ENCODE assay signal across 9 mouse cellular contexts in genomic region chr11:49609868-49610824, GRCm38 (mm10). TPM values are rescaled to one million over a fixed set of nuclear protein-coding genes. Genes with fewer than 3 reads are reported as not detected.
DNase-seq lines count a peak whose midpoint lies in the region; ATAC-seq and TF ChIP-seq lines count a peak whose summit lies in the region.
"Not testable (repeated sequence)": the region's sequence is repeated elsewhere in the genome, so short reads cannot be mapped to it uniquely, and the experiment has no call there.
"Had no signal": no experiment of that assay in that cellular context is flagged by ENCODE, and none has a peak within 500 bp of the region (broad histone marks: within the 10 kb centered on the region; RNA-seq: fewer than 3 reads in every experiment).

No protein-coding gene starts in this region.

- H3K9ac ChIP-seq in forebrain, embryonic 13.5 days = 0 out of 2 replicates have a peak overlapping the region, but pooled peaks have one; percentile 34
- peak overlapping the region; percentile 54 for H3K9ac ChIP-seq in heart, embryonic 15.5 days
- H3K9ac ChIP-seq in intestine, embryonic 15.5 days = peak overlapping the region; percentile 37
- H3K9ac ChIP-seq in limb, embryonic 11.5 days (ENCODE audit: low read length) = peak overlapping the region; percentile 17; the same call in 1 of the 2 replicates
- peak overlapping the region; percentile 23 for H3K9ac ChIP-seq in lung, postnatal 0 days (replicated peaks; ENCODE audit: low read depth)
- H3K9ac ChIP-seq in neural tube, embryonic 11.5 days (ENCODE audit: low read length) = not testable (repeated sequence)

- not testable (repeated sequence) for TF ChIP-seq EP300 in lung, postnatal 0 days (IDR thresholded peaks at IDR 0.05)

- H3K4me2 ChIP-seq in forebrain, embryonic 13.5 days = peak overlapping the region; percentile 64
- H3K4me2 ChIP-seq in heart, embryonic 15.5 days = peak overlapping the region; percentile 86
- peak overlapping the region; percentile 83 for H3K4me2 ChIP-seq in intestine, embryonic 15.5 days (replicated peaks)
- peak overlapping the region; percentile 54 for H3K4me2 ChIP-seq in limb, embryonic 11.5 days (ENCODE audit: low read depth, severe bottlenecking)
- H3K4me2 ChIP-seq in lung, postnatal 0 days (replicated peaks; ENCODE audit: low read depth, low read length) = peak overlapping the region; percentile 67
- peak overlapping the region; percentile 54 for H3K4me2 ChIP-seq in neural tube, embryonic 11.5 days (ENCODE audit: low read depth)

- H3K27ac ChIP-seq in bone marrow, adult 2 months (ENCODE audit: control insufficient read depth, insufficient read depth, low read depth, low read length, poor library complexity); forebrain, embryonic 13.5 days; intestine, embryonic 15.5 days; limb, embryonic 11.5 days (replicated peaks; ENCODE audit: low read depth, low read length); neural tube, embryonic 11.5 days (ENCODE audit: low read depth, low read length): not testable (repeated sequence)
- peak overlapping the region; percentile 39; the same call in 1 of the 2 replicates for H3K27ac ChIP-seq in heart, embryonic 15.5 days
- peak overlapping the region; percentile 47; the same call in 1 of the 2 replicates for H3K27ac ChIP-seq in lung, postnatal 0 days (ENCODE audit: low read length)

- not testable (repeated sequence) for H3K9me3 ChIP-seq in forebrain, embryonic 13.5 days (replicated peaks); heart, embryonic 15.5 days (replicated peaks); intestine, embryonic 15.5 days; limb, embryonic 11.5 days (ENCODE audit: control insufficient read depth, low read length); lung, postnatal 0 days (ENCODE audit: low read length); neural tube, embryonic 11.5 days (ENCODE audit: control insufficient read depth, low read length)

- ATAC-seq in forebrain, embryonic 13.5 days = 0 out of 2 replicates have a peak, but pooled peaks have one; percentile 20
- ATAC-seq in heart, embryonic 15.5 days (replicated peaks; ENCODE audit: insufficient number of reproducible peaks, insufficient read depth, low FRiP score, low read depth) = peak; percentile 36; the same call in 1 of the 2 replicates
- ATAC-seq in intestine, embryonic 15.5 days = peak; percentile 13; the same call in 1 of the 2 replicates
- 0 out of 2 replicates have a peak, but pooled peaks have one; percentile 27 for ATAC-seq in limb, embryonic 11.5 days (ENCODE audit: insufficient number of reproducible peaks, low FRiP score, low TSS enrichment, low read depth)
- ATAC-seq in lung, postnatal 0 days = peak; percentile 59
- ATAC-seq in neural tube, embryonic 11.5 days (ENCODE audit: insufficient read depth, low FRiP score, low TSS enrichment) = peak; percentile 15

- peaks cover 68% of the 10 kb centered on the region for H3K27me3 ChIP-seq in forebrain, embryonic 13.5 days
- peaks cover 18% of the 10 kb centered on the region for H3K27me3 ChIP-seq in heart, embryonic 15.5 days
- H3K27me3 ChIP-seq in intestine, embryonic 15.5 days (replicated peaks) = peaks cover 34% of the 10 kb centered on the region
- H3K27me3 ChIP-seq in limb, embryonic 11.5 days (ENCODE audit: control insufficient read depth, insufficient read depth, low read length) = peaks cover 24% of the 10 kb centered on the region
- H3K27me3 ChIP-seq in lung, postnatal 0 days (replicated peaks; ENCODE audit: insufficient read depth, low read length) = not testable (repeated sequence)
- peaks cover 25% of the 10 kb centered on the region for H3K27me3 ChIP-seq in neural tube, embryonic 11.5 days (ENCODE audit: control insufficient read depth, insufficient read depth, low read length)

- peak; percentile 51 for DNase-seq in limb, embryonic 11.5 days (ENCODE audit: low spot score)
- DNase-seq in lung, postnatal 0 days (ENCODE audit: low spot score) = not testable (repeated sequence)
- peak; percentile 55 for DNase-seq in neural tube, embryonic 11.5 days (ENCODE audit: low spot score)
- DNase-seq in thymus, postnatal 4 days = peak; percentile 46

- H3K4me1 ChIP-seq in bone marrow, adult 2 months (ENCODE audit: control insufficient read depth, insufficient read depth, low read length); intestine, embryonic 15.5 days (replicated peaks); limb, embryonic 11.5 days (ENCODE audit: control insufficient read depth, insufficient read depth, low read length); lung, postnatal 0 days (ENCODE audit: insufficient read depth, low read depth, low read length); neural tube, embryonic 11.5 days (ENCODE audit: control insufficient read depth, insufficient read depth, low read length): not testable (repeated sequence)
- H3K4me1 ChIP-seq in forebrain, embryonic 13.5 days = peaks cover 10% of the 10 kb centered on the region; the same call in 1 of the 2 replicates
- peaks cover 27% of the 10 kb centered on the region for H3K4me1 ChIP-seq in heart, embryonic 15.5 days (replicated peaks)

- not testable (repeated sequence) for TF ChIP-seq POLR2A in bone marrow, adult 2 months (IDR thresholded peaks at IDR 0.05; ENCODE audit: borderline replicate concordance, control insufficient read depth, low read depth, low read length)

- not testable (repeated sequence) for TF ChIP-seq CTCF in bone marrow, adult 2 months (IDR thresholded peaks at IDR 0.05; ENCODE audit: control insufficient read depth, insufficient read depth, low read length)
- peak; percentile 50 for TF ChIP-seq CTCF in lung, postnatal 0 days (IDR thresholded peaks at IDR 0.05)

- H3K4me3 ChIP-seq in bone marrow, adult 2 months (replicated peaks; ENCODE audit: control insufficient read depth, low read depth, low read length) = peak overlapping the region; percentile 12
- H3K4me3 ChIP-seq in forebrain, embryonic 13.5 days = peak overlapping the region; percentile 43
- peak overlapping the region; percentile 64 for H3K4me3 ChIP-seq in heart, embryonic 15.5 days
- peak overlapping the region; percentile 45 for H3K4me3 ChIP-seq in intestine, embryonic 15.5 days (replicated peaks)
- H3K4me3 ChIP-seq in limb, embryonic 11.5 days (ENCODE audit: low read depth, low read length) = peak overlapping the region; percentile 39
- H3K4me3 ChIP-seq in lung, postnatal 0 days (ENCODE audit: low read depth, low read length) = peak overlapping the region; percentile 49
- H3K4me3 ChIP-seq in neural tube, embryonic 11.5 days (ENCODE audit: low read depth, low read length) = peak overlapping the region; percentile 34

- H3K36me3 ChIP-seq in forebrain, embryonic 13.5 days (ENCODE audit: poor library complexity, severe bottlenecking); heart, embryonic 15.5 days; intestine, embryonic 15.5 days; limb, embryonic 11.5 days (ENCODE audit: control insufficient read depth, insufficient read depth, low read length); lung, postnatal 0 days (ENCODE audit: insufficient read depth, low read length); neural tube, embryonic 11.5 days (ENCODE audit: control insufficient read depth, insufficient read depth, low read length): not testable (repeated sequence)

- 3% methylated on average over 51 of the region's 52 CpGs for WGBS in bone marrow, adult 2 months
- WGBS in forebrain, embryonic 13.5 days = 1% methylated on average over 48 of the region's 52 CpGs
- 2% methylated on average over 52 of the region's 52 CpGs for WGBS in heart, embryonic 15.5 days
- WGBS in intestine, embryonic 15.5 days = 2% methylated on average over 49 of the region's 52 CpGs
- WGBS in limb, embryonic 11.5 days = 1% methylated on average over 49 of the region's 52 CpGs
- WGBS in lung, postnatal 0 days = 3% methylated on average over 49 of the region's 52 CpGs
- WGBS in neural tube, embryonic 11.5 days = 3% methylated on average over 47 of the region's 52 CpGs

RNA-seq across cellular contexts. Expression of gene Flt4, which starts 1.1 kb away (rescaled TPM):
- polyA plus RNA-seq in bone marrow, adult 2 months (2011; ENCODE audit: insufficient read depth, insufficient read length, low replicate concordance, missing spikeins) = 4.3 and 4.9 TPM in 2 replicates
- 1.5 TPM in 2 replicates for polyA plus RNA-seq in forebrain, embryonic 13.5 days (2015; fragmentation: Nextera tagmentation; extraction: Ambion mirVana)
- polyA plus RNA-seq in heart, embryonic 15.5 days (2015; fragmentation: Nextera tagmentation; extraction: Ambion mirVana) = 6.1 and 7.8 TPM in 2 replicates
- 4.5 TPM in 2 replicates for polyA plus RNA-seq in intestine, embryonic 15.5 days (2015; fragmentation: Nextera tagmentation; extraction: Ambion mirVana)
- polyA plus RNA-seq in limb, embryonic 11.5 days (2014; fragmentation: Nextera tagmentation; extraction: Ambion mirVana) = 4.5 and 5.8 TPM in 2 replicates
- 9.7 and 9.8 TPM in 2 replicates for polyA plus RNA-seq in lung, postnatal 0 days (2015; fragmentation: Nextera tagmentation; extraction: Ambion mirVana)
- 4.9 TPM in 2 replicates for polyA plus RNA-seq in neural tube, embryonic 11.5 days (2014; fragmentation: Nextera tagmentation; extraction: Ambion mirVana)
- polyA plus RNA-seq: inflammation-experienced regulatory T-cells, adult 6 months had no signal

RNA-seq across cellular contexts. Expression of gene Scgb3a1, which starts 53.3 kb away (rescaled TPM):
- 2.1 TPM in 1 of 2 replicates, not detected in the other for polyA plus RNA-seq in bone marrow, adult 2 months (2011; ENCODE audit: insufficient read depth, insufficient read length, low replicate concordance, missing spikeins)
- not detected in 2 replicates for polyA plus RNA-seq in forebrain, embryonic 13.5 days (2015; fragmentation: Nextera tagmentation; extraction: Ambion mirVana)
- polyA plus RNA-seq in heart, embryonic 15.5 days (2015; fragmentation: Nextera tagmentation; extraction: Ambion mirVana) = 0.53 and 0.76 TPM in 2 replicates
- not detected in 2 replicates for polyA plus RNA-seq in intestine, embryonic 15.5 days (2015; fragmentation: Nextera tagmentation; extraction: Ambion mirVana)
- not detected in 2 replicates for polyA plus RNA-seq in limb, embryonic 11.5 days (2014; fragmentation: Nextera tagmentation; extraction: Ambion mirVana)
- polyA plus RNA-seq in lung, postnatal 0 days (2015; fragmentation: Nextera tagmentation; extraction: Ambion mirVana) = 261 and 341 TPM in 2 replicates
- not detected in 2 replicates for polyA plus RNA-seq in neural tube, embryonic 11.5 days (2014; fragmentation: Nextera tagmentation; extraction: Ambion mirVana)
- polyA plus RNA-seq: inflammation-experienced regulatory T-cells, adult 6 months had no signal

RNA-seq across cellular contexts. Expression of gene Olfr1380, which starts 53.5 kb away (rescaled TPM):
- not detected in 2 replicates for polyA plus RNA-seq in bone marrow, adult 2 months (2011; ENCODE audit: insufficient read depth, insufficient read length, low replicate concordance, missing spikeins)
- not detected in 2 replicates for polyA plus RNA-seq in forebrain, embryonic 13.5 days (2015; fragmentation: Nextera tagmentation; extraction: Ambion mirVana)
- polyA plus RNA-seq in heart, embryonic 15.5 days (2015; fragmentation: Nextera tagmentation; extraction: Ambion mirVana) = not detected in 2 replicates
- polyA plus RNA-seq in intestine, embryonic 15.5 days (2015; fragmentation: Nextera tagmentation; extraction: Ambion mirVana) = not detected in 2 replicates
- not detected in 2 replicates for polyA plus RNA-seq in limb, embryonic 11.5 days (2014; fragmentation: Nextera tagmentation; extraction: Ambion mirVana)
- polyA plus RNA-seq in lung, postnatal 0 days (2015; fragmentation: Nextera tagmentation; extraction: Ambion mirVana) = not detected in 2 replicates
- not detected in 2 replicates for polyA plus RNA-seq in neural tube, embryonic 11.5 days (2014; fragmentation: Nextera tagmentation; extraction: Ambion mirVana)
- polyA plus RNA-seq: inflammation-experienced regulatory T-cells, adult 6 months had no signal

Comparison
In these comparisons a context has a peak if more than half of its experiments do, and no peak if none do; other contexts are left out.
1. H3K4me3 ChIP-seq: peak in every context shown above with its lines; median percentile 64 in heart, embryonic 15.5 days; 49 in lung, postnatal 0 days; 45 in intestine, embryonic 15.5 days; 43 in forebrain, embryonic 13.5 days; 39 in limb, embryonic 11.5 days; 34 in neural tube, embryonic 11.5 days; 12 in bone marrow, adult 2 months.
2. RNA of gene Scgb3a1, which starts 53.3 kb away (polyA plus RNA-seq): 261 to 341 TPM in lung, postnatal 0 days; 2.1 TPM in bone marrow, adult 2 months, 0.53 to 0.76 TPM in heart, embryonic 15.5 days, not detected in forebrain, embryonic 13.5 days, not detected in intestine, embryonic 15.5 days, not detected in limb, embryonic 11.5 days and not detected in neural tube, embryonic 11.5 days; every median in the first group is over 10 times any median in the second.
3. Peak in every context shown above with its lines, with median percentiles within 50 percentile points of each other: ATAC-seq and H3K4me2 ChIP-seq.